Mouse (Mus musculus) forebrain, embryonic 15.5 days (tissue): Measurements from ENCODE around the gene Ndst2. TPM values are rescaled to one million over a fixed set of nuclear protein-coding genes. Genes with fewer than 3 reads are reported as not detected.
A peak's percentile ranks its signal among the peaks of the same experiment; 100 is the strongest.

Source experiments
- ATAC-seq: fragments of 200-750 bp; cut with Nextera tagmentation; replicated peaks from 2 replicates; pipeline ENCODE4 v1.8.0; 2017; ENCODE audit warnings: mild to moderate bottlenecking, moderate TSS enrichment, moderate library complexity
- H3K27ac ChIP-seq: fragments of 300-500 bp; sonication (generic); replicated peaks from 2 replicates; pipeline ENCODE4 v1.5.1; 2015; ENCODE audit warnings: mild to moderate bottlenecking, inconsistent platforms
- H3K27me3 ChIP-seq: fragments of 300-500 bp; sonication (generic); 2 replicates; pipeline ENCODE4 v1.6.1; 2015; ENCODE audit warnings: inconsistent platforms
- H3K36me3 ChIP-seq: fragments of 300-500 bp; sonication (generic); 2 replicates; pipeline ENCODE4 v1.6.1; 2015; ENCODE audit warnings: mild to moderate bottlenecking, inconsistent platforms
- H3K4me1 ChIP-seq: fragments of 300-500 bp; sonication (generic); 2 replicates; pipeline ENCODE4 v1.6.1; 2015; ENCODE audit warnings: inconsistent platforms
- H3K4me2 ChIP-seq: fragments of 300-500 bp; sonication (generic); replicated peaks from 2 replicates; pipeline ENCODE4 v1.6.1; 2015; ENCODE audit warnings: mild to moderate bottlenecking, inconsistent platforms
- H3K4me3 ChIP-seq: fragments of 300-500 bp; sonication (generic); 2 replicates; pipeline ENCODE4 v1.5.1; 2015; ENCODE audit warnings: mild to moderate bottlenecking, inconsistent platforms
- H3K9ac ChIP-seq: fragments of 300-500 bp; sonication (generic); replicated peaks from 2 replicates; pipeline ENCODE4 v1.6.1; 2015; ENCODE audit warnings: mild to moderate bottlenecking, inconsistent platforms
- H3K9me3 ChIP-seq: fragments of 300-500 bp; sonication (generic); 2 replicates; pipeline ENCODE4 v1.6.1; 2016; ENCODE audit warnings: inconsistent platforms
- WGBS: fragments of 180-500 bp; shearing (Covaris S2); methylation state at CpG from one replicate; pipeline ENCODE4 v1.1.7; 2015; ENCODE audit warnings: mixed read lengths; 5-methylcytosine and 5-hydroxymethylcytosine counted together
- polyA plus RNA-seq: library from polyadenylated mRNA; unstranded; fragments of >200 nt; fragmentation: Nextera tagmentation; extraction: Ambion mirVana; gene quantifications from 2 replicates; pipeline ENCODE4 v1.2.1, GENCODE M21; 2015

The Ndst2 gene
- polyA plus RNA-seq: 15.7 and 16.9 TPM in 2 replicates

DNA sequence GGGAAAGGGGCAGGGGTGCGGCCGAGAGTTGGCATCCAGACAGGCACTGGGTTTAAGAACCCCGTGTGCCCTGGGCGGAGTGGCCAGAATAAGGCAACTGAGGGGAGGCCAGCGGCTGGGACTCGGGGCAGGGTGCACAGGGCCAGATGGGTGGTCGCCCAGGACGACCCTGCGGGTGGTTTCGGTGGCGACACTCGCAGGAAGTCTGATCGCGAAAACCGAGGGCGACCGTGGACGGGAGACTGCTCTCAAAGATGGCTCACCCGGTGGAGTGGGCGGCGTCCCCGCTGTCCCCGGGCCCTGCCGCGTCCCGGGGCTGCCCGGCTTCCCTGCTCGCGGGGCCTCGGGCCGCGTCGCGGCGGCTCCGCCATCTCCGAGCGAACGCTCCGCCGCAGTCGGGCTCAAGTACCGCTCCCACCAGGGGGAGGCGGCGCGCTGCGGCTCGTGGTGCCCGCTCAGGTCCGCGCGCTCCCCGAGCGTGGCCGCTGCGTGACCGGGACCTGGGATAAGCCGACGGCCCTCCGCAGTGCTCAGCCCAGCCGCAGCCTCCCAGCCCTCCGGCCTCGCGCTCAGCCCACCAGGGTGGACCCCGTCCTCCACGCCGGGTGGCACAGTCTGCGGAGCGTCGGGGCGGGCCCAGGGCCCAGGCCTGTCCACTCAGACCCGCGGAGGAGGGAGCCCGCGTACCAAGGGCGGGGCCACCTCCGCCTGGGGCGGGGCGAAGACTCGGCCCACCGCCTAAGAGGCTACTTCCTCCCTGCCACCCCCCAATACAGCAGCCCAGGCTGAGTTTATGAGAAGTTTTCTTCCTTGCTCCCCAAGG is at the start of gene Ndst2:
Ndst2 (minus strand) TSS at position 611 of the 823 bp plus-strand sequence.
- H3K4me1 ChIP-seq: peaks cover 15% of the 10 kb centered on the region
- H3K36me3 ChIP-seq: peaks cover 30% of the 10 kb centered on the region
- H3K9me3 ChIP-seq: no peaks in the 10 kb centered on the region
- H3K4me2 ChIP-seq: peak within 1 kb of the TSS; percentile 78
- H3K9ac ChIP-seq: peak within 1 kb of the TSS; percentile 90
- peak within 1 kb of the TSS; percentile 75 for H3K4me3 ChIP-seq
- peak within 1 kb of the TSS; percentile 80 for H3K27ac ChIP-seq
- H3K27me3 ChIP-seq: no peaks in the 10 kb centered on the region
- ATAC-seq: peak; percentile 99
- WGBS: under 1% methylated on average over 77 of the region's 81 CpGs

DNA sequence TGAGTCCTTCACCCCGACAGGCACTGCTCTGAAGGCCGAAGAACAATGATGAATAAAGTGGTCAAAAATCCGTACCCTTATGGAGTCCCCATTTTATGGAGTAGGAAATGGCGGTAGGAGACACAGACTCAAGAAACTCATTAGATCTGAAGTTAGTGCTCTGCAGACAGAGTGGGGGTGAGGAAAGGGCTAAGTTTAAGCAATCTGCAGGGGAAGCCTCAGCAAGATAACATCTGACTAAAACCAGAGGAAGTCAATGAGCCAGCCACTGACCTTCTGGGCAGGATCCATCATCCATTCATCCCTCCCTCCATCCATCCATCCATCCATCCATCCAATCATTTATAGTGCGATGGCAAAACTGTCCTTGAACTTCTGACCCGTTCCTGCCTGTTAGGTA is 49.2 kb upstream of the Ndst2 start:
- no peak for ATAC-seq
- 0 out of 2 replicates have a peak, but pooled peaks cover 5% of the 10 kb centered on the region for H3K36me3 ChIP-seq
- H3K4me2 ChIP-seq: no peak overlapping the region
- H3K4me1 ChIP-seq: peaks cover 7% of the 10 kb centered on the region
- no peaks in the 10 kb centered on the region for H3K27me3 ChIP-seq
- H3K9me3 ChIP-seq: no peaks in the 10 kb centered on the region
- no peak overlapping the region for H3K27ac ChIP-seq
- no peak overlapping the region for H3K9ac ChIP-seq
- 91% methylated on average over 6 of the region's 6 CpGs for WGBS
- H3K4me3 ChIP-seq: no peak overlapping the region

GRCm38 (mm10) chr14:20782860-20783259 is 48.5 kb upstream of the Ndst2 start:
- 92% methylated on average over 7 of the region's 7 CpGs for WGBS
- Histone ChIP-seq H3K9ac (no peak overlapping the region), H3K27me3 (no peaks in the 10 kb centered on the region), H3K4me1 (peaks cover 7% of the 10 kb centered on the region), H3K36me3 (peaks cover 11% of the 10 kb centered on the region; the same call in 1 of the 2 replicates), H3K4me3 (no peak overlapping the region), H3K9me3 (no peaks in the 10 kb centered on the region), H3K27ac (no peak overlapping the region), H3K4me2 (no peak overlapping the region)
- no peak for ATAC-seq

GRCm38 (mm10) chr14:20780217-20780616 is 45.9 kb upstream of the Ndst2 start:
- peaks cover 16% of the 10 kb centered on the region for H3K36me3 ChIP-seq

GRCm38 (mm10) chr14:20778496-20778895 is 44.1 kb upstream of the Ndst2 start:
- no peak overlapping the region for H3K4me3 ChIP-seq
- H3K36me3 ChIP-seq: peaks cover 16% of the 10 kb centered on the region
- H3K9me3 ChIP-seq: no peaks in the 10 kb centered on the region
- 85% methylated on average over 8 of the region's 8 CpGs for WGBS
- no peak overlapping the region for H3K4me2 ChIP-seq
- no peak overlapping the region for H3K27ac ChIP-seq
- ATAC-seq: no peak
- H3K4me1 ChIP-seq: no peaks in the 10 kb centered on the region
- no peaks in the 10 kb centered on the region for H3K27me3 ChIP-seq
- H3K9ac ChIP-seq: no peak overlapping the region

More at GRCm38 (mm10) chr14:20780217-20780616, 45.9 kb upstream of the Ndst2 start:
- no peaks in the 10 kb centered on the region for H3K4me1 ChIP-seq
- ATAC-seq: no peak
- no peak overlapping the region for H3K4me2 ChIP-seq
- H3K4me3 ChIP-seq: no peak overlapping the region
- 89% methylated on average over 8 of the region's 8 CpGs for WGBS
- no peaks in the 10 kb centered on the region for H3K9me3 ChIP-seq
- no peak overlapping the region for H3K27ac ChIP-seq
- no peaks in the 10 kb centered on the region for H3K27me3 ChIP-seq
- no peak overlapping the region for H3K9ac ChIP-seq

- Histone ChIP-seq H3K9me3 (no peaks in the 10 kb centered on the region), H3K4me2 (no peak overlapping the region), H3K27ac (no peak overlapping the region), H3K4me3 (no peak overlapping the region), H3K4me1 (no peaks in the 10 kb centered on the region), H3K9ac (no peak overlapping the region), H3K27me3 (no peaks in the 10 kb centered on the region), H3K36me3 (peaks cover 13% of the 10 kb centered on the region)
- 18% methylated on average over 6 of the region's 6 CpGs for WGBS
- ATAC-seq: no peak
Observed at GRCm38 (mm10) chr14:20775661-20776060, 41.3 kb upstream of the Ndst2 start.

GRCm38 (mm10) chr14:20773410-20773809 is 39.0 kb upstream of the Ndst2 start:
- Histone ChIP-seq H3K4me3 (no peak overlapping the region), H3K27me3 (no peaks in the 10 kb centered on the region), H3K4me1 (no peaks in the 10 kb centered on the region), H3K36me3 (peaks cover 16% of the 10 kb centered on the region), H3K9ac (no peak overlapping the region), H3K27ac (no peak overlapping the region), H3K4me2 (no peak overlapping the region), H3K9me3 (no peaks in the 10 kb centered on the region)
- ATAC-seq: no peak
- WGBS: 32% methylated on average over 3 of the region's 3 CpGs

- Histone ChIP-seq H3K4me3 (no peak overlapping the region), H3K36me3 (peaks cover 11% of the 10 kb centered on the region), H3K27ac (no peak overlapping the region), H3K9me3 (no peaks in the 10 kb centered on the region), H3K4me2 (no peak overlapping the region), H3K9ac (no peak overlapping the region), H3K4me1 (no peaks in the 10 kb centered on the region), H3K27me3 (no peaks in the 10 kb centered on the region)
- no peak for ATAC-seq
- WGBS: 81% methylated on average over 6 of the region's 6 CpGs
Observed at GRCm38 (mm10) chr14:20772808-20773207, 38.4 kb upstream of the Ndst2 start.

DNA sequence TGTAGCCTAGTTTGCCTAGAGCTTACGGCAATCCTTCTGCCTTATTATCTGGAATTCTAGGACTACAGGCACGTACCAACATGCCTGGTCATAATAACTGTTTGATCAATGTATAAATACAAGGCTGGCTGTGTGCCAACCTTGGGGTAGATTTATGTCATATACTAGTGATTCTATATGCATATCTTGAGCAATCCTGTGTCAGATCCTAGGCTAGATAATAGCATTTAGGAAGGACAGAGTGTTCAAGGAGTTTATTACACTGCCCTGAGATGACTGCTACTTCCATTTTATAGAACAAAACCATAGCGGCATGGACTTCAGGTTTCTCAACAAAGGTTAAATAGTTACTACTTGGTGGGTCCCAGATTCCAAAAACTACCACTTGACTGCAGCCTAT is 37.6 kb upstream of the Ndst2 start:
- H3K27ac ChIP-seq: no peak overlapping the region

DNA sequence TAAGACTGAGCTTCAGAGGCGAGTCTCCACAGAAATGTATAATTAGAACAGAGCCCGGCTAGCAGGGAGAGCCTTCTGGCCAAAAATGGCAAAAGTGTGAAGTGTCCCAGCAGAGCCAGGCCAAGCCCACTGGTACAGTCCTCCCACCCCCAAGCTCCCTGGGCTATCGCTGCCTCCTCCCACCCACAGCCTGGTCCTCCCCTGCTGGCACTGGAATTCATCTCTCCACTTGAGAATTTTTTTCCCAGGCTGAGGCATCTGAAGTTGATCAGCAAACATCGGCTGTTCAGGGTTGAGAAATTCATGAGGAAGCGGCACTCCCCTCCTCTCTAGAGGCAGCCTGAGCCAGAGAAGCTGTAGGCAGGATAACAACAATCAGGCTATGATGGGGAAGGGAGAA is 34.2 kb upstream of the Ndst2 start:
- Histone ChIP-seq H3K27me3 (no peaks in the 10 kb centered on the region), H3K27ac (no peak overlapping the region), H3K36me3 (peaks cover 23% of the 10 kb centered on the region), H3K9me3 (no peaks in the 10 kb centered on the region), H3K4me3 (no peak overlapping the region), H3K9ac (no peak overlapping the region), H3K4me1 (no peaks in the 10 kb centered on the region), H3K4me2 (no peak overlapping the region)
- no peak for ATAC-seq
- WGBS: 78% methylated on average over 5 of the region's 5 CpGs

More for the DNA sequence above, 37.6 kb upstream of the Ndst2 start:
- H3K4me2 ChIP-seq: no peak overlapping the region
- 92% methylated on average over 3 of the region's 3 CpGs for WGBS
- H3K9me3 ChIP-seq: no peaks in the 10 kb centered on the region
- H3K4me3 ChIP-seq: no peak overlapping the region
- peaks cover 6% of the 10 kb centered on the region; the same call in 1 of the 2 replicates for H3K36me3 ChIP-seq
- H3K4me1 ChIP-seq: no peaks in the 10 kb centered on the region
- H3K9ac ChIP-seq: no peak overlapping the region
- no peaks in the 10 kb centered on the region for H3K27me3 ChIP-seq
- no peak for ATAC-seq

- H3K36me3 ChIP-seq: peaks cover 29% of the 10 kb centered on the region
- no peaks in the 10 kb centered on the region for H3K27me3 ChIP-seq
- H3K4me1 ChIP-seq: no peaks in the 10 kb centered on the region
- no peak overlapping the region for H3K4me2 ChIP-seq
- no peaks in the 10 kb centered on the region for H3K9me3 ChIP-seq
- H3K27ac ChIP-seq: no peak overlapping the region
- no peak overlapping the region for H3K4me3 ChIP-seq
- ATAC-seq: no peak
- 93% methylated on average over 7 of the region's 7 CpGs for WGBS
- H3K9ac ChIP-seq: no peak overlapping the region
Observed at GRCm38 (mm10) chr14:20767936-20768335, 33.6 kb upstream of the Ndst2 start.

DNA sequence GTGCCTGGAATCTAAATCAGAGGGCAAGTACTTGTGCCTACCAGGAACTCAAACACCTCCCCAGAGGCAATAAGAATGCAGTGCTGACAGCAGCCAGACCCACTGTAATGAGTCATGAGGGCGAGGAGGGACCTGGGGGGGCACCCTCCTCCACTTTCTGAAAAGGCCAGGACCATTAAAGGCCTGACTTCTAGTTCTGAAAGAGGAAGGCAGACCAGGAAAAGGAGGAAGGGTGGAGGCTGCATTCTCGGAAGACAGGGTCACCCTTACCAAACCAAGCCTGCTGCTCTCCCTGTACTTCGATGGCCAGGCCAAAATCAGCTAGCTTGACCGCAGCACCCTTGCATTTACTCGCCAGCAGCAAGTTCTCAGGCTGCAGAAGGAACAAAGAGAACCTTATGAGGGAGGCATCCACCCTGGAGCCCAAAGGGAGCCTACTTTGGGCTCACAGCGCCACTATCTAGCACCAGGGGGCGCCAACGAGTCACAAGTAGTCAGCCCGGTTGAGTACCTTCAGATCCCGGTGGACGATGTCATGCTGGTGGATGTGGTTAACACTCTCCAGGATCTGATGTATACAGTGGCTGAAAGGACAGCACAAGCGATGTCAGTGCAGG is 31.4 kb upstream of the Ndst2 start:
- Histone ChIP-seq H3K36me3 (peaks cover 31% of the 10 kb centered on the region), H3K4me3 (no peak overlapping the region), H3K27ac (no peak overlapping the region), H3K9ac (no peak overlapping the region), H3K27me3 (no peaks in the 10 kb centered on the region), H3K4me1 (no peaks in the 10 kb centered on the region), H3K9me3 (no peaks in the 10 kb centered on the region), H3K4me2 (no peak overlapping the region)
- ATAC-seq: peak; percentile 75
- WGBS: 32% methylated on average over 12 of the region's 12 CpGs
